Mouse (Mus musculus) CD4-positive helper T cell, adult 2 months (primary cell): ENCODE data around the gene Dnaaf1.

Source experiments
- DNase-seq: peaks from one replicate; pipeline ENCODE4 v3.0.0-alpha.2; 2012; ENCODE audit warnings: low read depth, missing footprints, low spot score

Dnaaf1 gene

GRCm38 (mm10) chr8:119571135-119571534, 3.9 kb upstream of the Dnaaf1 start:
- DNase-seq = no peak

- DNase-seq = no peak
Measured at GRCm38 (mm10) chr8:119572411-119572810, 2.6 kb upstream of the Dnaaf1 start.

- DNase-seq = no peak
Measured at GRCm38 (mm10) chr8:119575366-119575726, 311 bp downstream of the Dnaaf1 start.

- DNase-seq = no peak
Measured at GRCm38 (mm10) chr8:119579096-119579495, 4.1 kb downstream of the Dnaaf1 start.

- no peak for DNase-seq
Measured at GRCm38 (mm10) chr8:119580441-119581161, 5.6 kb downstream of the Dnaaf1 start.

GRCm38 (mm10) chr8:119585901-119586300, 10.9 kb downstream of the Dnaaf1 start:
- peak; percentile 88 for DNase-seq

GRCm38 (mm10) chr8:119588321-119588720, 13.3 kb downstream of the Dnaaf1 start:
- no peak for DNase-seq

GRCm38 (mm10) chr8:119588844-119589243, 13.8 kb downstream of the Dnaaf1 start:
- no peak for DNase-seq

GRCm38 (mm10) chr8:119590348-119590747, 15.3 kb downstream of the Dnaaf1 start:
- no peak for DNase-seq

GRCm38 (mm10) chr8:119591456-119591855, 16.4 kb downstream of the Dnaaf1 start:
- no peak for DNase-seq

- no peak for DNase-seq
Measured at GRCm38 (mm10) chr8:119603771-119604170, 28.7 kb downstream of the Dnaaf1 start.

GRCm38 (mm10) chr8:119604398-119604803, 29.4 kb downstream of the Dnaaf1 start:
- no peak for DNase-seq

GRCm38 (mm10) chr8:119604996-119605395, 30.0 kb downstream of the Dnaaf1 start, which contains the start of gene Taf1c:
TSS of gene Taf1c (minus strand) at chr8:119605222.
- peak; percentile 92 for DNase-seq

GRCm38 (mm10) chr8:119606224-119606623, 31.2 kb downstream of the Dnaaf1 start:
- peak; percentile 42 for DNase-seq

- DNase-seq = no peak
Measured at GRCm38 (mm10) chr8:119612471-119612870, 37.4 kb downstream of the Dnaaf1 start, which contains the start of gene Adad2. TSS of gene Adad2 (plus strand) at chr8:119612747.

GRCm38 (mm10) chr8:119615096-119615495, 40.1 kb downstream of the Dnaaf1 start:
- no peak for DNase-seq

- no peak for DNase-seq
Measured at GRCm38 (mm10) chr8:119616358-119616757, 41.3 kb downstream of the Dnaaf1 start.

- DNase-seq = no peak
Measured at GRCm38 (mm10) chr8:119616811-119617210, 41.8 kb downstream of the Dnaaf1 start.

GRCm38 (mm10) chr8:119617586-119617985, 42.6 kb downstream of the Dnaaf1 start:
- DNase-seq = no peak

- no peak for DNase-seq
Measured at GRCm38 (mm10) chr8:119618887-119619286, 43.9 kb downstream of the Dnaaf1 start.

GRCm38 (mm10) chr8:119620116-119620840, 45.2 kb downstream of the Dnaaf1 start:
- no peak for DNase-seq

- DNase-seq = no peak
Measured at GRCm38 (mm10) chr8:119620848-119621465, 45.9 kb downstream of the Dnaaf1 start.
